Mouse (Mus musculus): ENCODE data around the gene Eif3k. TPM values are rescaled to one million over a fixed set of nuclear protein-coding genes. Genes with fewer than 3 reads are reported as not detected.
A peak's percentile ranks its signal among the peaks of the same experiment; 100 is the strongest.

Gene Eif3k
- polyA plus RNA-seq, 1 experiment from 2014 or later, result 166 TPM

DNA sequence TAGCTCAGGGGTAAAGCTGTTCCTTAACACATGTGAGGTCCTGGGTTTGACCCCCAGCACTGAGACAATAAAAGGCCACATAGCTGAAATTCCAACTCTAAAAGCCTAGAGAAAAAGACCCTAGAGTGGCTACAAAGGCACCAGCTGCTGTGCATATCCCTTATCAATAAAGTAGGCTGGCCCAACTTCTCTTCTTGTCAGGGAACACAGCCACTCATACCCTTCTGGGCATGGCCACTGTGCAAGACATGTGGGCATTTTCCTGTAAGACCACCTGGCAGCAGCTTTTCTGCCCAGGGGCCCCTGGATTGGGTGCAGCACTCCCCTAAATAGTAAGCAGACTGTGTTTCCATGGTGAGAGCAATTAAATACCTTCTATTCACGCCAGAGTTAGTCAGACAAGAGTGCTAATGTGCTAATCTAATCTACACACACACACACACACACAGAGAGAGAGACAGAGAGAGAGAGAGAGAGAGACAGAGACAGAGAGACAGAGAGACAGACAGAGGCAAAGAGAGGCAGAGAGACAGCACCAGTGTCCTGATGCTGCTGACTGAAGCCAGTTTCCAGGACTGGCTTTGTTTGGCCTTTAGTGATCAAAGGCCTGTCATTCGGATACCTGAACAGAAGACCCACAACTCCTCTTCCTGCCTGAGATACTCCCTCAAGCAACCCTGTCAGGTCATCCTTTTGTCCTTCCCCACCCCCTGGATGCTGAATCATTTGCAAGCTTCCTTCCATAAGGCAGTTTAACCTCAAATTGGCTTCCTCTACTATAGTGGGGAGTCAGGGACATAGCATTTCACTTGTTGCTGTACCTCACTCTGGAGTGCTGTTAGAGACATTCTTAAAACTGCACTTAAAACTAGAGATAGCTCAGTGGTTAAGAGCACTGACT is 27.9 kb downstream of the Eif3k start:
- H3K9ac ChIP-seq (replicated peaks), result peak overlapping the region; percentile 5
- H3K27me3 ChIP-seq (ENCODE audit: insufficient read depth, low read length), result no peaks in the 10 kb centered on the region
- H3K4me1 ChIP-seq (ENCODE audit: insufficient read depth), result peaks cover 91% of the 10 kb centered on the region
- no peak overlapping the region for H3K4me3 ChIP-seq (ENCODE audit: low read depth, low read length)
- no peaks in the 10 kb centered on the region for H3K9me3 ChIP-seq (ENCODE audit: low read length)
- peak overlapping the region; percentile 56 for H3K4me2 ChIP-seq (ENCODE audit: low read depth, low read length)
- H3K36me3 ChIP-seq (replicated peaks; ENCODE audit: insufficient read depth, low read length), result peaks cover 12% of the 10 kb centered on the region
- TF ChIP-seq CTCF (IDR thresholded peaks at IDR 0.05; ENCODE audit: low read depth) (no peak), EP300 (IDR thresholded peaks at IDR 0.05; ENCODE audit: low read depth) (peak; percentile 58)
- peak overlapping the region; percentile 76 for H3K27ac ChIP-seq (ENCODE audit: low read depth)
- peak; percentile 78 for ATAC-seq
- WGBS (ENCODE audit: insufficient replicate concordance), result 36% methylated on average over 2 of the region's 2 CpGs
- DNase-seq, result no peak

DNA sequence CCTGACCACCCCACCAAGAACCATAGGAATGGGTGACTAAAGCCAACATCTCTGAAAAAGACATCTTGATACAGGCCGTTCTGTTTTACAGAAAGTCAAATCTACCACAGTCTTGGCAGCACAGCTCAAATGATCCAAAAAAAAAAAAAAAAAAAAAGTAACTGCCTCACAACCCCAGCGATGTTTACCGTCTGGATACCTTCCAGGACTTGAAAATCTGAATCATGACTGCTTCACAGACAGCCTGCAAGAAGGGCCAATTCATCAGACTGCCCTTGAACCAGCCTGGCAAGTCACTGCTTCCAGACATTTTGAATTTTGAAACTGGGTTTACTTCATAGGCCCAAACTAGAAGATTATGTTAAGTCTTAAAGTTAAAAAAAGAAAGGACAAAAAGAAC is 28.9 kb downstream of the Eif3k start:
- Histone ChIP-seq H3K9ac (replicated peaks) (no peak overlapping the region), H3K27me3 (ENCODE audit: insufficient read depth, low read length) (no peaks in the 10 kb centered on the region), H3K4me2 (ENCODE audit: low read depth, low read length) (peak overlapping the region; percentile 11; the same call in 1 of the 2 replicates), H3K27ac (ENCODE audit: low read depth) (peak overlapping the region; percentile 49; the same call in 1 of the 2 replicates), H3K36me3 (replicated peaks; ENCODE audit: insufficient read depth, low read length) (peaks cover 12% of the 10 kb centered on the region), H3K4me3 (ENCODE audit: low read depth, low read length) (no peak overlapping the region), H3K4me1 (ENCODE audit: insufficient read depth) (peaks cover 89% of the 10 kb centered on the region), H3K9me3 (ENCODE audit: low read length) (no peaks in the 10 kb centered on the region)
- TF ChIP-seq EP300 (IDR thresholded peaks at IDR 0.05; ENCODE audit: low read depth) (no peak), CTCF (IDR thresholded peaks at IDR 0.05; ENCODE audit: low read depth) (no peak)
- DNase-seq (no peak), ATAC-seq (no peak)
- WGBS (ENCODE audit: insufficient replicate concordance), result 28% methylated on average over 3 of the region's 3 CpGs

- no peak overlapping the region for H3K27ac ChIP-seq (ENCODE audit: low read depth)
Observed at GRCm38 (mm10) chr7:28951764-28952163, 29.9 kb downstream of the Eif3k start.

GRCm38 (mm10) chr7:28950346-28951037 is 31.2 kb downstream of the Eif3k start:
- WGBS (ENCODE audit: insufficient replicate concordance), result 83% methylated on average over 10 of the region's 10 CpGs
- no peak overlapping the region for H3K27ac ChIP-seq (ENCODE audit: low read depth)
- peaks cover 12% of the 10 kb centered on the region for H3K36me3 ChIP-seq (replicated peaks; ENCODE audit: insufficient read depth, low read length)
- H3K4me2 ChIP-seq (ENCODE audit: low read depth, low read length), result no peak overlapping the region
- H3K4me1 ChIP-seq (ENCODE audit: insufficient read depth), result peaks cover 88% of the 10 kb centered on the region
- ATAC-seq (no peak), DNase-seq (no peak)
- H3K27me3 ChIP-seq (ENCODE audit: insufficient read depth, low read length), result no peaks in the 10 kb centered on the region
- no peak overlapping the region for H3K9ac ChIP-seq (replicated peaks)
- no peaks in the 10 kb centered on the region for H3K9me3 ChIP-seq (ENCODE audit: low read length)
- TF ChIP-seq CTCF (IDR thresholded peaks at IDR 0.05; ENCODE audit: low read depth) (no peak), EP300 (IDR thresholded peaks at IDR 0.05; ENCODE audit: low read depth) (no peak)
- no peak overlapping the region for H3K4me3 ChIP-seq (ENCODE audit: low read depth, low read length)

More at GRCm38 (mm10) chr7:28951764-28952163, 29.9 kb downstream of the Eif3k start:
- TF ChIP-seq CTCF (IDR thresholded peaks at IDR 0.05; ENCODE audit: low read depth) (no peak), EP300 (IDR thresholded peaks at IDR 0.05; ENCODE audit: low read depth) (no peak)
- H3K4me2 ChIP-seq (ENCODE audit: low read depth, low read length), result no peak overlapping the region
- WGBS (ENCODE audit: insufficient replicate concordance), result 85% methylated on average over 2 of the region's 2 CpGs
- no peak overlapping the region for H3K9ac ChIP-seq (replicated peaks)
- peaks cover 89% of the 10 kb centered on the region for H3K4me1 ChIP-seq (ENCODE audit: insufficient read depth)
- H3K9me3 ChIP-seq (ENCODE audit: low read length), result no peaks in the 10 kb centered on the region
- no peaks in the 10 kb centered on the region for H3K27me3 ChIP-seq (ENCODE audit: insufficient read depth, low read length)
- ATAC-seq (no peak), DNase-seq (no peak)
- H3K36me3 ChIP-seq (replicated peaks; ENCODE audit: insufficient read depth, low read length), result peaks cover 12% of the 10 kb centered on the region
- H3K4me3 ChIP-seq (ENCODE audit: low read depth, low read length), result no peak overlapping the region

GRCm38 (mm10) chr7:28949298-28949697 is 32.4 kb downstream of the Eif3k start:
- Histone ChIP-seq H3K9ac (replicated peaks) (no peak overlapping the region; the same call in 1 of the 2 replicates), H3K27ac (ENCODE audit: low read depth) (no peak overlapping the region), H3K36me3 (replicated peaks; ENCODE audit: insufficient read depth, low read length) (peaks cover 12% of the 10 kb centered on the region), H3K9me3 (ENCODE audit: low read length) (no peaks in the 10 kb centered on the region), H3K4me2 (ENCODE audit: low read depth, low read length) (no peak overlapping the region), H3K27me3 (ENCODE audit: insufficient read depth, low read length) (no peaks in the 10 kb centered on the region), H3K4me1 (ENCODE audit: insufficient read depth) (peaks cover 86% of the 10 kb centered on the region), H3K4me3 (ENCODE audit: low read depth, low read length) (no peak overlapping the region)
- no peak for ATAC-seq
- TF ChIP-seq CTCF (IDR thresholded peaks at IDR 0.05; ENCODE audit: low read depth) (no peak), EP300 (IDR thresholded peaks at IDR 0.05; ENCODE audit: low read depth) (no peak)
- 79% methylated on average over 2 of the region's 2 CpGs for WGBS (ENCODE audit: insufficient replicate concordance)
- DNase-seq, result no peak

GRCm38 (mm10) chr7:28948746-28949145 is 32.9 kb downstream of the Eif3k start:
- Histone ChIP-seq H3K9ac (replicated peaks) (no peak overlapping the region), H3K27ac (ENCODE audit: low read depth) (no peak overlapping the region), H3K9me3 (ENCODE audit: low read length) (no peaks in the 10 kb centered on the region), H3K27me3 (ENCODE audit: insufficient read depth, low read length) (no peaks in the 10 kb centered on the region), H3K4me3 (ENCODE audit: low read depth, low read length) (no peak overlapping the region), H3K4me1 (ENCODE audit: insufficient read depth) (peaks cover 83% of the 10 kb centered on the region), H3K36me3 (replicated peaks; ENCODE audit: insufficient read depth, low read length) (peaks cover 12% of the 10 kb centered on the region), H3K4me2 (ENCODE audit: low read depth, low read length) (no peak overlapping the region)
- DNase-seq (no peak), ATAC-seq (no peak)
- TF ChIP-seq CTCF (IDR thresholded peaks at IDR 0.05; ENCODE audit: low read depth) (no peak), EP300 (IDR thresholded peaks at IDR 0.05; ENCODE audit: low read depth) (no peak)
- 91% methylated on average over 7 of the region's 7 CpGs for WGBS (ENCODE audit: insufficient replicate concordance)

Data from liver, postnatal 0 days (tissue).